Mouse (Mus musculus): ENCODE measurements around the gene Parp14. TPM values are rescaled to one million over a fixed set of nuclear protein-coding genes. Genes with fewer than 3 reads are reported as not detected.
A peak's percentile ranks its signal among the peaks of the same experiment; 100 is the strongest.

Gene Parp14
- total and polyA plus RNA-seq, 3 experiments, result 1.2 to 1.5 TPM; not detected in 1

- Histone ChIP-seq H3K79me2 (ENCODE audit: control insufficient read depth, insufficient read depth, low read length, poor library complexity) (no peaks in the 10 kb centered on the region), H3K9me3 (replicated peaks; ENCODE audit: insufficient read depth, low read length) (no peaks in the 10 kb centered on the region), H3K27ac (ENCODE audit: control insufficient read depth, low read depth, low read length) (no peak overlapping the region), H3K9ac (ENCODE audit: control insufficient read depth, low read depth, low read length, poor library complexity, severe bottlenecking) (no peak overlapping the region), H3K36me3 (ENCODE audit: control insufficient read depth in 1 of 2, insufficient read depth in 2 of 2, low read length in 2 of 2) (peaks cover 0 to 3% of the 10 kb centered on the region in 2 experiments; a peak in 2 of 4 replicates), H3K4me3 (ENCODE audit: control insufficient read depth in 1 of 2, insufficient read depth in 1 of 2, low read depth in 2 of 2, low read length in 2 of 2) (no peak overlapping the region), H3K4me1 (ENCODE audit: control insufficient read depth in 1 of 2, insufficient read depth in 2 of 2, low read length in 2 of 2) (peaks cover 0 to 4% of the 10 kb centered on the region in 2 experiments; a peak in 1 of 4 replicates), H3K27me3 (ENCODE audit: control insufficient read depth in 1 of 2, insufficient read depth in 2 of 2, low read length in 2 of 2) (no peaks in the 10 kb centered on the region)
- TF ChIP-seq TAL1 (IDR thresholded peaks at IDR 0.05; ENCODE audit: low read length), result no peak
- no peak for TF ChIP-seq JUND (IDR thresholded peaks at IDR 0.05; ENCODE audit: low read depth, low read length)
- no peak for TF ChIP-seq POLR2AphosphoS5 (IDR thresholded peaks at IDR 0.05; ENCODE audit: borderline replicate concordance, low read depth, low read length)
- no peak for TF ChIP-seq SMC3 (IDR thresholded peaks at IDR 0.05; ENCODE audit: low read depth, low read length)
- TF ChIP-seq MAX (IDR thresholded peaks at IDR 0.05; ENCODE audit: low read length), result no peak
- TF ChIP-seq ZNF384 (IDR thresholded peaks at IDR 0.05; ENCODE audit: low read depth, low read length), result no peak
- no peak for TF ChIP-seq CHD1 (IDR thresholded peaks at IDR 0.05; ENCODE audit: low read depth, low read length)
- peak; percentile 28 for DNase-seq (ENCODE audit: low read depth, low spot score)
Observed at GRCm38 (mm10) chr16:35847138-35847537, 24.2 kb downstream of the Parp14 start.

GRCm38 (mm10) chr16:35839680-35840079 is 31.7 kb downstream of the Parp14 start:
- H3K79me2 ChIP-seq (ENCODE audit: control insufficient read depth, insufficient read depth, low read length, poor library complexity), result no peaks in the 10 kb centered on the region
- no peaks in the 10 kb centered on the region for H3K36me3 ChIP-seq (ENCODE audit: control insufficient read depth in 1 of 2, insufficient read depth in 2 of 2, low read length in 2 of 2)
- H3K9ac ChIP-seq (ENCODE audit: control insufficient read depth, low read depth, low read length, poor library complexity, severe bottlenecking), result no peak overlapping the region
- H3K27ac ChIP-seq (ENCODE audit: control insufficient read depth, low read depth, low read length), result no peak overlapping the region
- DNase-seq (ENCODE audit: low read depth, low spot score), result peak; percentile 76
- H3K9me3 ChIP-seq (replicated peaks; ENCODE audit: insufficient read depth, low read length), result no peaks in the 10 kb centered on the region
- H3K4me3 ChIP-seq (ENCODE audit: control insufficient read depth in 1 of 2, insufficient read depth in 1 of 2, low read depth in 2 of 2, low read length in 2 of 2), result no peak overlapping the region
- no peaks in the 10 kb centered on the region for H3K27me3 ChIP-seq (ENCODE audit: control insufficient read depth in 1 of 2, insufficient read depth in 2 of 2, low read length in 2 of 2)
- TF ChIP-seq CTCF (IDR thresholded peaks at IDR 0.05 in 2 of 3, conservative IDR thresholded peaks at IDR 0.05 in 1 of 3; ENCODE audit: control insufficient read depth in 1 of 3, insufficient read depth in 1 of 3, low read depth in 2 of 3, low read length in 3 of 3, poor library complexity in 1 of 3, severe bottlenecking in 1 of 3), result peak; percentile 47 to 85 (median 81)
- TF ChIP-seq ZC3H11A (IDR thresholded peaks at IDR 0.05; ENCODE audit: low read depth, low read length), result peak; percentile 60
- TF ChIP-seq RAD21 (IDR thresholded peaks at IDR 0.05; ENCODE audit: low read depth, low read length), result peak; percentile 66
- no peak for TF ChIP-seq JUND (IDR thresholded peaks at IDR 0.05; ENCODE audit: low read depth, low read length)
- TF ChIP-seq TBP (IDR thresholded peaks at IDR 0.05; ENCODE audit: low read depth, low read length), result no peak
- no peak for TF ChIP-seq USF2 (IDR thresholded peaks at IDR 0.05; ENCODE audit: borderline replicate concordance in 1 of 2, insufficient read depth in 1 of 2, low read depth in 1 of 2, low read length in 2 of 2)
- TF ChIP-seq SMC3 (IDR thresholded peaks at IDR 0.05; ENCODE audit: low read depth, low read length), result peak; percentile 94
- no peak for TF ChIP-seq GABPA (IDR thresholded peaks at IDR 0.05; ENCODE audit: low read depth, low read length)
- no peaks in the 10 kb centered on the region for H3K4me1 ChIP-seq (ENCODE audit: control insufficient read depth in 1 of 2, insufficient read depth in 2 of 2, low read length in 2 of 2)

DNA sequence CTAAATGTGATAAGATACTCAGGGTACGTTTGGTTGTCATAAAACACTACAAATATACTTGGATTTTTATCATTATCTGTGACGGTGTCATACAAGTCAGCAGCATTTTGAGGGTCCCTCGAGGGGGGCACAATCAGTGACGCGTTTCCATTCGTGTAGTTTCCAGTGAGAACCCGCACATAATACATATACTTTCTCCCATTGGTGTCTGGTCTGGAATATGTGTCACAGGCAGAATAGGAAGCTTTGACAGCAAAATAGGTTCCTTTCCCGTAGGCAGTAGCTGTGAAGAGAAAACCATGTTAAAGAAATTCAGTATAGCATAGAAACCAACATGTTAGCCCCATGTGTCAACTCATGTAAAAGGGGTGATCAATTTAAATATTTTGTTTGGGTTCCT is 36.7 kb downstream of the Parp14 start:
- Histone ChIP-seq H3K27ac (ENCODE audit: control insufficient read depth, low read depth, low read length) (no peak overlapping the region), H3K79me2 (ENCODE audit: control insufficient read depth, insufficient read depth, low read length, poor library complexity) (no peaks in the 10 kb centered on the region), H3K4me1 (ENCODE audit: control insufficient read depth in 1 of 2, insufficient read depth in 2 of 2, low read length in 2 of 2) (no peaks in the 10 kb centered on the region), H3K36me3 (ENCODE audit: control insufficient read depth in 1 of 2, insufficient read depth in 2 of 2, low read length in 2 of 2) (no peaks in the 10 kb centered on the region), H3K9me3 (replicated peaks; ENCODE audit: insufficient read depth, low read length) (no peaks in the 10 kb centered on the region), H3K27me3 (ENCODE audit: control insufficient read depth in 1 of 2, insufficient read depth in 2 of 2, low read length in 2 of 2) (no peaks in the 10 kb centered on the region), H3K9ac (ENCODE audit: control insufficient read depth, low read depth, low read length, poor library complexity, severe bottlenecking) (no peak overlapping the region), H3K4me3 (ENCODE audit: control insufficient read depth in 1 of 2, insufficient read depth in 1 of 2, low read depth in 2 of 2, low read length in 2 of 2) (no peak overlapping the region)
- DNase-seq (ENCODE audit: low read depth, low spot score), result no peak
- TF ChIP-seq ZMIZ1 (IDR thresholded peaks at IDR 0.05; ENCODE audit: low read depth, low read length) (no peak), ELF1 (IDR thresholded peaks at IDR 0.05; ENCODE audit: low read depth, low read length) (no peak), RCOR1 (IDR thresholded peaks at IDR 0.05; ENCODE audit: low read depth, low read length) (no peak), ZC3H11A (IDR thresholded peaks at IDR 0.05; ENCODE audit: low read depth, low read length) (no peak), MEF2A (IDR thresholded peaks at IDR 0.05; ENCODE audit: extremely low read depth, insufficient replicate concordance, low read depth, low read length, poor library complexity, severe bottlenecking) (no peak), ETS1 (IDR thresholded peaks at IDR 0.05; ENCODE audit: low read depth, low read length) (no peak), MXI1 (IDR thresholded peaks at IDR 0.05; ENCODE audit: low read depth, low read length) (no peak), CHD1 (IDR thresholded peaks at IDR 0.05; ENCODE audit: low read depth, low read length) (no peak), TBP (IDR thresholded peaks at IDR 0.05; ENCODE audit: low read depth, low read length) (no peak), GATA1 (IDR thresholded peaks at IDR 0.05; ENCODE audit: low read depth, low read length) (no peak), MAX (IDR thresholded peaks at IDR 0.05; ENCODE audit: low read length) (no peak), MAZ (IDR thresholded peaks at IDR 0.05; ENCODE audit: low read depth, low read length) (no peak), ZNF384 (IDR thresholded peaks at IDR 0.05; ENCODE audit: low read depth, low read length) (no peak)

Data from MEL (cell line).